Mouse (Mus musculus) embryonic facial prominence, embryonic 12.5 days (tissue): ENCODE results near the gene Olfr31. TPM values are rescaled to one million over a fixed set of nuclear protein-coding genes. Genes with fewer than 3 reads are reported as not detected.

Experiments
- ATAC-seq: fragments of 200-750 bp; cut with Nextera tagmentation; 2 replicates; pipeline ENCODE4 v1.8.0; 2017; ENCODE audit not compliant: insufficient number of reproducible peaks, insufficient read depth, low FRiP score, low TSS enrichment
- H3K27ac ChIP-seq: fragments of 300-500 bp; sonication (generic); 2 replicates; pipeline ENCODE4 v1.5.1; 2016; ENCODE audit warnings: mild to moderate bottlenecking
- H3K27me3 ChIP-seq: fragments of 300-500 bp; sonication (generic); 2 replicates; pipeline ENCODE4 v1.6.1; 2016; ENCODE audit warnings: mild to moderate bottlenecking, moderate library complexity
- H3K36me3 ChIP-seq: fragments of 300-500 bp; sonication (generic); 2 replicates; pipeline ENCODE4 v1.6.1; 2016; ENCODE audit warnings: mild to moderate bottlenecking
- H3K4me1 ChIP-seq: fragments of 300-500 bp; sonication (generic); 2 replicates; pipeline ENCODE4 v1.6.1; 2016
- H3K4me2 ChIP-seq: fragments of 300-500 bp; sonication (generic); replicated peaks from 2 replicates; pipeline ENCODE4 v1.6.1; 2016; ENCODE audit warnings: mild to moderate bottlenecking, moderate library complexity
- H3K4me3 ChIP-seq: fragments of 300-500 bp; sonication (generic); 2 replicates; pipeline ENCODE4 v1.5.1; 2016; ENCODE audit warnings: mild to moderate bottlenecking
- H3K9ac ChIP-seq: fragments of 300-500 bp; sonication (generic); 2 replicates; pipeline ENCODE4 v1.6.1; 2016; ENCODE audit warnings: mild to moderate bottlenecking, moderate library complexity
- H3K9me3 ChIP-seq: fragments of 300-500 bp; sonication (generic); 2 replicates; pipeline ENCODE4 v1.6.1; 2016; ENCODE audit warnings: mild to moderate bottlenecking, moderate library complexity
- WGBS: fragments of 180-500 bp; shearing (Covaris S2); methylation state at CpG from one replicate; pipeline ENCODE4 v1.1.7; 2016; 5-methylcytosine and 5-hydroxymethylcytosine counted together
- polyA plus RNA-seq: library from polyadenylated mRNA; unstranded; fragments of >200 nt; fragmentation: Nextera tagmentation; extraction: Ambion mirVana; gene quantifications from 2 replicates; pipeline ENCODE4 v1.2.1, GENCODE M21; 2016

The Olfr31 gene
- polyA plus RNA-seq = not detected in 2 replicates

- Histone ChIP-seq H3K27ac (no peak within 1 kb of the TSS), H3K9ac (no peak within 1 kb of the TSS), H3K36me3 (no peaks in the 10 kb centered on the region), H3K4me1 (no peaks in the 10 kb centered on the region), H3K9me3 (no peaks in the 10 kb centered on the region), H3K4me3 (no peak within 1 kb of the TSS), H3K27me3 (no peaks in the 10 kb centered on the region), H3K4me2 (no peak within 1 kb of the TSS)
- ATAC-seq = no peak
Measured at GRCm38 (mm10) chr14:14322528-14322927, at the start of gene Olfr31. TSS of gene Olfr31 (plus strand) at chr14:14322828.

DNA sequence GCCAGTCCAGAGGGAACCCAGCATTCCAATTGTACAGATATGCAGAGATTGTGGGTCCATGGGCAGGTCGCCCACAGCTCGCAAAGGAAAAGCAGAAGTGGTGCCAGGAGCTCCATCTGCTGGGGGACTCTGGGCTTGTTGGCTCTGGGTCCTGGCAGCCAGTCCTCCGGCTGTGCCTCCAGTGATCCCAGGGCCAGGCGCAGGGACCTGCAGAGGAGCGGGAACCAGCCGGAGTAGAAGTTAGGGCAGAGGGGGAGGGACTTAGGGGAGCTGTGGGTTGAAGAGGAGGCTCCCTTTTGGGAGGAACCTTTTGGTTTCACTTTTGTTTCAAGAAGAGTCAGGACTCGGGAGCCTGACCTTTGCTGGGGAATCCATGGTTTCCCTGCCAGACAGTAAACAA, 28.2 kb upstream of the Olfr31 start:
- Histone ChIP-seq H3K27ac (no peak overlapping the region), H3K27me3 (no peaks in the 10 kb centered on the region), H3K9ac (no peak overlapping the region), H3K9me3 (no peaks in the 10 kb centered on the region), H3K4me3 (no peak overlapping the region), H3K4me2 (no peak overlapping the region), H3K36me3 (no peaks in the 10 kb centered on the region), H3K4me1 (no peaks in the 10 kb centered on the region)
- no peak for ATAC-seq
- WGBS = 76% methylated on average over 7 of the region's 7 CpGs

DNA sequence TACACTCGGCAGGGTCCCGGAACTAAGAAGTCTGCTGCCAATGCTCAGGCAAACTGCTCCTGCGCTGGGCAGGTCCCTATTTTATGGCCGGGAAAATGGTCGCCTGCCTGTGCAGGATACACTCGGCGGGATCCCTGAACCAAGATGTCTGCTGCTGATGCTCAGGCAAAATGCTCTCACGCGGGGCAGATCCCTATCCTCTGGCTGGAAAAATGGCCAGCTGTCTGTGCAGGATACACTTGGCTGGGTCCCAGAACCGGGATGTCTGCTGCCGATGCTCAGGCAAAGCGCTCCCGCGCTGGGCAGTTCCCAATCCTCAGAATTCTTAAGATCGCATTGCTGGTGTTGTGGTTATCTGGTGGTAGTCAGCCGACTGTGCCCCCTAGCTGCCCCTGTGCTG, 13.7 kb upstream of the Olfr31 start:
- H3K36me3 ChIP-seq = no peaks in the 10 kb centered on the region
- no peak overlapping the region for H3K4me3 ChIP-seq
- H3K27me3 ChIP-seq = no peaks in the 10 kb centered on the region
- no peak overlapping the region for H3K4me2 ChIP-seq
- ATAC-seq = no peak
- no peaks in the 10 kb centered on the region for H3K9me3 ChIP-seq
- 58% methylated on average over 16 of the region's 16 CpGs for WGBS
- H3K27ac ChIP-seq = no peak overlapping the region
- no peak overlapping the region for H3K9ac ChIP-seq
- H3K4me1 ChIP-seq = no peaks in the 10 kb centered on the region

DNA sequence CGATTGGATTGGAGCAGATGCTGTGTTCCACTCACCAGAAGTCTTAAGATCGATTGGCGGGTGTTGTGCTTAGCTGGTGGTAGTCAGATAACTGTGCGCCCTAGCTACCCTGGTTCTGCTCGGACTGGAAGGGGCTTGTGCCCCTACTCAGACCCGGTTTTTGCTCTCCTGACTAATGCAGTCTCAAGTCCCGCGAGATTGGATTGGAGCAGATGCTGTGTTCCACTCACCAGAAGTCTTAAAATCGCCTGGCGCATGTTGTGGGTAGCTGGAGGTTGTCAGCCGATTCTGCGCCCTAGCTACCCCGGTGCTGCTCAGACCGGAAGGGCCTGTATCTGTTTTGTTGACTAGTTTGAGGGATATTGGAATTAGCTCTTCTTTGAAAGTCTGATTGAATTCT, 13.2 kb upstream of the Olfr31 start:
- Histone ChIP-seq H3K4me3 (no peak overlapping the region), H3K27me3 (no peaks in the 10 kb centered on the region), H3K27ac (no peak overlapping the region), H3K36me3 (no peaks in the 10 kb centered on the region), H3K4me1 (no peaks in the 10 kb centered on the region), H3K9ac (no peak overlapping the region), H3K4me2 (no peak overlapping the region), H3K9me3 (no peaks in the 10 kb centered on the region)
- WGBS = 59% methylated on average over 14 of the region's 14 CpGs
- no peak for ATAC-seq

DNA sequence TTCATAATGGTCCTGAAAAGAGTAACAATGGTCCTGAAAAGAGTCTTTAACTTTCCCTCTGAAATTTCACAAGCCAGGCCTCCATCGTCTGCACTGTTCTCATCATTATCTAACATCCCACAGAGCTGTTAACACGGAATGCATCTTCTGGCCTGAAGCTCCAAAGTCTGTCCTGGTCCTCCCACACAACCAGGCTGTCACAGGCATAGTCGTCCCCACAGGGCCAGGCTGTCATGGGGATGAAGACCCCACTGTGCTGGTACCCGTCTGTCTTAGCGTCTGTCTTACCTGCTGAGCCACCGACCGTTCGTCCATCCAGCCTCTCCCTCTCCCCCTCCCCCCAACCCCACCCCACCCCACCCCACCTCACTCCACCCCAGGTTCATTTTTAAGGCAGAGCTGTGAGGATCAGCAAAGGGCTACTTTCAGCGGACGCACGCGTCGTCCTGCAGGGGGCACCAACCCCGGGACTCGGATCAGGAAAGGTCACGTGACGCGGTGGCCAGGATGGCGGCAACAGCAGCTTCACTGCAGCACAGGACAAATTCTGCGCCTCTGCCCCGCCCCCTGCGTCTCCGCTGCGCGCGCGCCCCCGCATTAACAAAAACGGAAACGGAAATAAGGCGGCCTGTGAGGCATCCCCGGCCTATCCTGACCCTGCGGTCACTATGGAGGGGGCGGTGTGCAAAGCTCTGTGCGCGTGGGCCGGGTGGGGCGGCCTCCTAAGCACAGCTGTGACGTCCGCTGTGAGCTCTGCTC, 22.7 kb downstream of the Olfr31 start:
- Histone ChIP-seq H3K9me3 (peaks cover 39% of the 10 kb centered on the region), H3K4me2 (peak overlapping the region; percentile 85), H3K4me1 (no peaks in the 10 kb centered on the region), H3K27ac (peak overlapping the region; percentile 76; the same call in 1 of the 2 replicates), H3K4me3 (peak overlapping the region; percentile 63), H3K9ac (peak overlapping the region; percentile 61), H3K27me3 (no peaks in the 10 kb centered on the region), H3K36me3 (0 out of 2 replicates have a peak, but pooled peaks cover 6% of the 10 kb centered on the region)
- peak; percentile 83 for ATAC-seq
- 7% methylated on average over 40 of the region's 40 CpGs for WGBS

DNA sequence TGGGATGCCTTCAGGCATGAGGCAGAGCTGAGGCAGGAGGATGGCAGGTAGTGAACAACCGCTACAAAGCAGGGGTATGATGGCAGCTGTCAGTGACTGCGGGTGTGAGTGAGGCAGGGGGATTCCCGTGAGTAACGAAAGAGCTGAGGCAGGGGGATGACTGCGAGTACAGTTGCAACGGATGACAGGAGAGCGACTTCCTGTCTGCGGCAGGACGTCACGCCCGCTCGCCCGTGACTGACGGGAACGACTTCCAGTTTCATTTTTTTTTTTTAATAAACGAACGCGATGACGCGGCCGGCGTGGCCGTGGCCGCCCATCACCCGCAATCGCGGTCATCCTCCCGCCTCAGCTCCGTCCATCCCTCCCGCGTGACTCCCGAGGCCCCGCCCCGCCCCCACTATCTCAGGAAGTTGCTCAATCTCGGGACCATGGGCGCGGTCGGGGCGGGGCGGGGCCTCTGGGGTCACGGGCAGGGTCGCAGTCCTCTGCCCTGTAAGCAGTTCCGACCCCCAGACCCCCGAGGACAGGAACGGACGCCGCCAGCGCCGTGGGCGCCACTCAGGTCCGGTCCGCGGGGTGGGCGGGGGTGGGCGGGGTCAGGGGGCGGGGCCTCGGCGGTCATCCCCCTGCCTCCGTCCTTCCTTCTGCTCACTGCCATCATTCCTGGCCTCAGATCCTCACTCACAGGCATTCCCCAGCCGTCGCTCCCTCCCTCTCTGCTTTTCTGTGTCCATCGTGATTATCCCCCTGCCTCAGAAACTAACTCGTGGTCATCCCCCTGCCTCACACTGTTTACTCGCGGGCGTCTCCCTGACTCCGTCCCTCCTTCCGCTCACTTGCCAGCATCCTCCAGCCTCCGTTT, 23.6 kb downstream of the Olfr31 start, which contains the start of gene Il3ra:
Gene Il3ra, plus strand, starts transcription at position 328 of the 865 bp plus-strand sequence.
- WGBS = 2% methylated on average over 63 of the region's 69 CpGs
- ATAC-seq = peak; percentile 20
- no peaks in the 10 kb centered on the region for H3K27me3 ChIP-seq
- H3K9ac ChIP-seq = peak within 1 kb of the TSS; percentile 61
- 0 out of 2 replicates have a peak, but pooled peaks cover 8% of the 10 kb centered on the region for H3K36me3 ChIP-seq
- peak within 1 kb of the TSS; percentile 63 for H3K4me3 ChIP-seq
- no peaks in the 10 kb centered on the region for H3K4me1 ChIP-seq
- H3K27ac ChIP-seq = peak within 1 kb of the TSS; percentile 76
- H3K9me3 ChIP-seq = peaks cover 48% of the 10 kb centered on the region
- peak within 1 kb of the TSS; percentile 85 for H3K4me2 ChIP-seq

GRCm38 (mm10) chr14:14346813-14347100, 24.1 kb downstream of the Olfr31 start:
- 33% methylated on average over 15 of the region's 16 CpGs for WGBS
- Histone ChIP-seq H3K36me3 (0 out of 2 replicates have a peak, but pooled peaks cover 8% of the 10 kb centered on the region), H3K27me3 (no peaks in the 10 kb centered on the region), H3K9me3 (peaks cover 54% of the 10 kb centered on the region), H3K4me1 (no peaks in the 10 kb centered on the region), H3K4me3 (peak overlapping the region; percentile 63), H3K4me2 (peak overlapping the region; percentile 85), H3K9ac (no peak overlapping the region), H3K27ac (no peak overlapping the region)
- ATAC-seq = peak; percentile 13; the same call in 1 of the 2 replicates

- Histone ChIP-seq H3K27me3 (no peaks in the 10 kb centered on the region), H3K9me3 (peaks cover 56% of the 10 kb centered on the region), H3K4me2 (no peak overlapping the region), H3K36me3 (0 out of 2 replicates have a peak, but pooled peaks cover 8% of the 10 kb centered on the region), H3K27ac (no peak overlapping the region), H3K4me3 (0 out of 2 replicates have a peak overlapping the region, but pooled peaks have one; percentile 63), H3K4me1 (no peaks in the 10 kb centered on the region), H3K9ac (no peak overlapping the region)
- 82% methylated on average over 17 of the region's 17 CpGs for WGBS
- ATAC-seq = no peak
Measured at GRCm38 (mm10) chr14:14347151-14347835, 24.7 kb downstream of the Olfr31 start.

DNA sequence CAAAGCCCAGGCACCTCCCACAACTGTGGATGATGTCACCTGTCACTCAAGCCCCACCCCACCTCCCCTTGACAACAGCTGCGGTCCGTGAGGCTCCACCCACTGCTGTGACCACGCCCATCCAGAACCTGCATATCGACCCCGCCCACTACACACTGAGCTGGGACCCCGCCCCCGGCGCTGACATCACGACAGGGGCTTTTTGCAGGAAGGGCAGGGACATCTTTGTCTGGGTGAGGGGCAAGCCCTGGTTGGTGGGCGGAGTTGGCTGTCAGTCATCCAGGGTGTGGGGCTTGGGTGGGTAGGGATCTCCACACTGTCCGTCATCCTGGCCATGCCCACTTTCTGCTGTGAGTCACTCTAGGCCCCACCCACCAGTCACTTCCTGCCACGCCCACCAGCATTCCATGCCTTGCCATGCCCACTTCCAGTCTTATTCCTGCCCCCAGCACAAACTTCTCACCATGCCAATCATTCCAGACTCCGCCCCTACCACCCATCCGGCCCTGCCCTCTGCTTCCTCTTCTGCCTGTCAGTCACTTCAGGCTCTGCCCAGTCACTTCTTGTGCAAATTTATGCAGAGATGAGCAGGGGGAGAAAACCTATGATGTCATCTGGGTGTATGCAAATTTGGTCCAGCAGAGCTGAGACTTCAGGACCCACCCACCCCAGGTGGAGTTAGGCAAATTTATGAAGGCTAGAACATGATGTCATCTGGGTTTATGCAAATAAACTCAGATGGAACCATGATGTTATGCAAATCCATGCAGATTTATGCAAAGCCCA, 25.4 kb downstream of the Olfr31 start:
- Histone ChIP-seq H3K27ac (no peak overlapping the region), H3K4me2 (no peak overlapping the region), H3K36me3 (0 out of 2 replicates have a peak, but pooled peaks cover 8% of the 10 kb centered on the region), H3K4me3 (no peak overlapping the region), H3K27me3 (no peaks in the 10 kb centered on the region), H3K9ac (no peak overlapping the region), H3K9me3 (peaks cover 56% of the 10 kb centered on the region), H3K4me1 (no peaks in the 10 kb centered on the region)
- no peak for ATAC-seq
- WGBS = 96% methylated on average over 14 of the region's 14 CpGs

GRCm38 (mm10) chr14:14348674-14349401, 26.2 kb downstream of the Olfr31 start:
- Histone ChIP-seq H3K9me3 (peaks cover 56% of the 10 kb centered on the region), H3K9ac (no peak overlapping the region), H3K4me1 (no peaks in the 10 kb centered on the region), H3K27me3 (no peaks in the 10 kb centered on the region), H3K36me3 (0 out of 2 replicates have a peak, but pooled peaks cover 8% of the 10 kb centered on the region), H3K4me3 (no peak overlapping the region), H3K27ac (no peak overlapping the region), H3K4me2 (no peak overlapping the region)
- 97% methylated on average over 26 of the region's 26 CpGs for WGBS
- ATAC-seq = no peak
